Mouse (Mus musculus) granulocyte monocyte progenitor cell, adult 5-6 weeks (primary cell): ENCODE results near the gene Aldh1a2. TPM values are rescaled to one million over a fixed set of nuclear protein-coding genes. Genes with fewer than 3 reads are reported as not detected.
A peak's percentile ranks its signal among the peaks of the same experiment; 100 is the strongest.

Source experiments
- ATAC-seq: replicated peaks from 2 replicates; pipeline ENCODE4 v1.8.0; 2016; ENCODE audit warnings: mild to moderate bottlenecking, moderate TSS enrichment, inconsistent platforms; ENCODE audit not compliant: poor library complexity, severe bottlenecking
- total RNA-seq, 2 experiments: library from RNA; stranded (forward) in 1 of 2; stranded (reverse) in 1 of 2; fragments of 200-712, 200-1000 nt in 1 of 2; fragments of >200 nt in 1 of 2; fragmentation: Nextera tagmentation in 1 of 2; gene quantifications; 2 replicates each; pipeline ENCODE4 v1.2.3; 2014 to 2017

Gene Aldh1a2
- not detected in 2 replicates for total RNA-seq (2014; fragmentation: Nextera tagmentation)
- total RNA-seq (2017), result not detected in 2 replicates

DNA sequence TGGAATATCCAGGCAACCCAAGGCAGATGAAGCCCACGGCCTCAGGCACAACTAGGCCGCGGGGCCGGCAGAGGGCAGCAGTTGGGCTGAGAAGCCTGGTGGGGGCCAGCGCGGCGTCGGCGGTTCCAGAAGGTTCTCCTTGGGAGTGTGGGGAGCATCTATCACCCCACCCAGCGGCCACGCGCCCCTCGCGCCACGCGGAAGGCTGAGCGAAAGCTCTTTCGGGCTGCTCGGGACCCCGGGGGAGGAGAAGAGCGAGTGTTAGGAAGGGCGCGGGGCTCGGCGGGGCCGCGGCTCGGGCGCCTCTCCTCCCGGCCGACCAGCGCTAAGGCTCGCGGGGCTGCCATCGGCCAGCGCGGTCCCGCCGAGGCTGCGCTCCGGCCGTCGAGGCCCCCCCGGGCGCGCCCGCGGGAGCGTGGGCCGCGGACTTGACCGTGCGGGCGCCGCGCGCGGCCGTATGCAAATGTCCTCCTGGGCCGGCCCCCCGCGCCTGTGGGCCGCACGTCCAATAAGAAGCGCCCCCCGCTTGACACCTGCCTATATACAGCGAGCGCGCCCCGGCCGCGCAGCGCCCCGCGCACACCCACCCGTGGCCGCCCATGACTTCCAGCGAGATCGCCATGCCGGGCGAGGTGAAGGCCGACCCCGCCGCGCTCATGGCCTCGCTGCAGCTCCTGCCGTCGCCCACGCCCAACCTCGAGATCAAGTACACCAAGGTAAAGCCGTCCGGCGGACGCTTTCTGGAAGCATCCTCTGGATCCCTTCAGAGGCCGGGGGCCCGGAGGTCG lies at the start of gene Aldh1a2:
Aldh1a2 (plus strand) TSS at position 542 of the 788 bp plus-strand sequence.
- peak; percentile 75 for ATAC-seq

DNA sequence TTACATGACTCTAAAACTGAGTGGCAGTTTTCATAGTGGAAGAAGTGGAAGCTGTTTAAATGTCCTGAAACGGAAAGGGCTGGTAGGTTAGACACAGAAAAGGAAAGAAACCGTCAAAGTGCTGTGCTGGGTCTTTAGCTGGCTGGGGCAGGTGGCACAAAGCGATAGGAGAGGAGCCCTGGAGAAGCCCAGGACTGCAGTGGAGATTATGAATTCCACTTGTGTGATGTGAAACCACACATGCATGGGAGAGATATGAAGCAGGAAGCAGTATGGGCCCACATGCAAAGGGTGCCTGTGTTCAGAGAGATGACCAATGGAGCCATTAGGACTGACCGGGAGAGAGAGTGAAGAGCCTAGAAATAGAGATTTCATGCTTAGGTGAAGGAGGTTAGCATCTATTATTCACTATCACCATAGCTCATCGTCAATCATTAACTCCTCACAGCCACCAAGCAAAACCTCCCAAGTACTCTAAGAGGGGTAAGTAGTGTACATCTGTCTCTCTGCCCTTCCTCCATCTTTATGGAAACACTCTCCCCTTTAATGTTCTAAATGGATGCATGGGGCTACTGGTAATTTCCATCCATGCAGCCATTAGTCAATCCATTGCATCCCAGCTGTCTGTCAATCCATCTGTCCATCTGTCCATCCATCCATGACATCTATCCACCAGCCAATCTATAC lies 49.4 kb upstream of the Aldh1a2 start:
- ATAC-seq, result no peak

- ATAC-seq, result peak; percentile 69
Observed at GRCm38 (mm10) chr9:71166871-71167465, 48.6 kb upstream of the Aldh1a2 start.

DNA sequence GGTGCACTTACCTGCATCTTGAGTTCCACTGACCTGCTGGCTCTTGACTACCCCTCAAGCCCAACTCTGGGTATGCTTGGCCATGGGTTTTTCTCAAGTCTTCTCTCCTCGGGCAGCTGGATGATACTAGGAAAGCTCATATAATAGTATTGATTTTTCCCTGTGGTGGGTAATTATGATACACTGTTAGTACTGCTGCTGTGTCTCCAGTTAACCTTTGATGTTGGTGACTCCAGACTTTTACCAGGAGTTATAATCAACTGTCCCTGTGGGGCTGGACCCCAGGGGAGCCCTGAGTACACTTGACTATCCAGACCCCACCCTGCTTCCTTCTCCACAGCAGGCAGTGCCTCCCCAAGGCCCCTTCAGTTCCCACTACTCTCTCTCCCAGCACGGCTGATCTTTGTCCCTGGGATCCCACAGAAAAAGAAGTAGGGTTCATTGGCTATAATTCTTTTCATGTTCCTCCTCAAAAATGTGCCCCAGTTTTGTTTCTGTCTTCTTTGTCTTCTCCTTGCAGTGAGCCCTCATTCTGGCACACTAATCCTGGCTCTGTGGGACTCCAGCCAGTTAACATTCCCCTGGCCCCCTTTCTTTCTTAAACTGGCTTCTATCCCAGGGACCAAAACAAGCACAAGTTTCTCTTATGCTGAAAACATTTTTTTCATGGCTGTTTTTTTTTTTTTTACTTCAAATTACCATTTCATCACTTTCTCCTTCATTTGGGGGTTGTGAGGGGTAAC lies 47.9 kb upstream of the Aldh1a2 start:
- no peak for ATAC-seq

GRCm38 (mm10) chr9:71168511-71168910 lies 47.1 kb upstream of the Aldh1a2 start, which contains the start of gene Aqp9:
Gene Aqp9 (minus strand): TSS chr9:71168682.
- no peak for ATAC-seq

GRCm38 (mm10) chr9:71173533-71173932 lies 42.1 kb upstream of the Aldh1a2 start:
- no peak for ATAC-seq

DNA sequence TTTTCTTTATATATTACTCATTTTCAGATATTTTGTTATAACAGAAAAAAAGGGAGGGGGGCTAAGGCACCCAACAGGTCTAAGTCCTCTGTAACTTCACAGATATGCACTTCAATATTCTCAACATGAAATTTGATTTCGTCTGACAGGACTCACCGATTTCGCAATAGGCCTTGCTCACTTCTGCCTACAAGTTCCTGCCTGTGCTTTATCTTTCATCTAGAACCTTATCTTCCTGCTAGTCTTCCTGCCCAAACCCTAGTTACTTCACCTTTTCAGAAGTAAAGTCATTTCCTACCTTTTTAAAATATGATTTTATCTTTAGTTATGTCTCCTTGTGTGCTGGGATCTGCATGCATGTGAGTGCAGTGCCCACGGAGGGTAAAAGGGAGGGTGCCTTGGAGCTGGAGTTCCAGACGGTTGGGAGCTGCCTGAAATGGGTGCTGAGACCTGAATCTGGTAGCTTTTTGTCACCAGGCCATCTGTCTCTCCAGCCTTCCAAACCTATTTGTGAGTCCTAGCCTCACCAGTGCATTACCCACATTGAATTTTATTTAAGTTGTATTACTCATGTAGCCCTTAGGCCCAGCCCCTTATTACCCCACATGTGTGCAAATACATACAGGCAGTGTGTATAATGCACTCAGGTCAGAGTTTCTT lies 41.1 kb upstream of the Aldh1a2 start:
- peak; percentile 84 for ATAC-seq

DNA sequence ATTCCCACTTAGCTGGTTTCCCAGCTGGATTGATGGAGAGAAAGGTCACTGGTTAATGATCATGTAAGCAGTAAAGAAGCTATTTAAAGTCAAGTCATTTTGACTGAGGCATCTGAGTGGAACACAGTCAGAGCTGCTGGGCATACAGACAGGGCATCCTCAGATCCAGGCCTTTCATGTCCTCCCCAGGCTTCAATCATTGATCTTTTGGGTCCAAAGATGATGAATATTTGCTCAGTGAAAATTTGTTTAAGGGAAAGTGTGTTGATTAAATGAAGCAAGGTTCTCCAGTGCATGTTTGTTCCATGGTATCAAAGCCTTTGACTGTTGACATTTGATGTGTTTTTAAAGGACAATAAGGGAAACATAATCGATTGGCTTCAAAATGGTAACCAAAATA lies 39.9 kb upstream of the Aldh1a2 start:
- no peak for ATAC-seq

DNA sequence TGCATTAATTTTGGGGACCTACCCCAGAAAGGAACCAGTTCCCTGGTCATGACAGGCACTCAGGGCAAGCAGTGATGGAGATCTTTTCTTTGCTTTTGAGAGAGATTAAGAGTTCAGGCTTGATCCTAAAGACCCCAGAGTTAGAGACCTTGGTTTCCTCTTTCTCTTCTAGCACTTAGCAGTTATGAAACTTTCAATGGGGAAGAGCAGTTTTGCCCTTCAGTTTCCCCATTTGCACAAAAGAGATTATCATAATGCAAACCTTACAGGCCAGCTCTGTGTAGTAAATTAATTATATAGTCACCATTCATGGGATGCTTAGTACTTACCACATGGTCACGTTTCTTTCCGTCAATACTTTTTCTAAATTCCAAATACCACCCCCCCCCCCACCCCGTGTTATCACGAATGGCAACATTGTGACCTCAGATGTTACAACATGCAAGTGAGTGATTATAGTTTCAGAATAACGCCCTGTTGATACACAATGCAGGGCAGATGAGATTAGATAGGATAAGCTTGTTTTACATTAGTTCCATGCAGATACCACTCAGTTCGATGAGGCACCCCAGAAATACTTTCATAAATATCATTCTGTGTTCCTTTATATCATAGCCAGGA lies 36.2 kb upstream of the Aldh1a2 start:
- peak; percentile 72 for ATAC-seq

DNA sequence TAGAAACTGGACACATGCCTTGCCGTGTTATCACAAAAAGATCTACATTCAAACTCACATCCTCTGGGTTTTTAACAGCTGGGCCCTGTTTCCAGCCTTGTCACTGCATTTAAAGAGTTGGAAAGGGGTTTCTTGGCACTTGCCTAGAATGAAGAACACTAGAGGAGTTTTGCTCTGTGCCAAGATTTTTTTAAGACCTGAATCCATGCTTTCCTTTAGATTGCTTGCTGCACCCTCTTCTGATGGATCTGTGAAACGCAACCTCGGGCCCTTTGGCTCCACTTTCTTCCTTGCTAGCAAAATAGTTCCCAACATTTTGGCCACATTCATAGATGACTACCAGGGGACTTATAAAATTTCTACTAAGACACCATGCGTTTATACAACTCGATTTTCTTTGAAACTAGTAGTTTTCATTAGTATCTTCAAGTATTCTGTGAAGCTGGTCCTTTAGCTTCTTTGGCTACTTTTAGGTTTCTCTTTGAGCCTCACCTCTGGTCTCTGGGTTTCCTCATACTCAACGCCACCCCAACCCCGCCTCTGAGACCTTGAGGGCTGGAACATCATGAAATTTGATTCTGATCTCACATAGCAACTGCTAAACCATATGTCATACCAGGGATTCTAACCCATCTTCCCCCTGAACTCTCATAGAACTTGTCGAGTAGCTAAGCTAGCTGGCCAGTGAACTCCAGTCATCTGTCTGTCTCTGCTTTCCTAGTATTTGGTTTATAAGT lies 35.5 kb upstream of the Aldh1a2 start:
- no peak for ATAC-seq

DNA sequence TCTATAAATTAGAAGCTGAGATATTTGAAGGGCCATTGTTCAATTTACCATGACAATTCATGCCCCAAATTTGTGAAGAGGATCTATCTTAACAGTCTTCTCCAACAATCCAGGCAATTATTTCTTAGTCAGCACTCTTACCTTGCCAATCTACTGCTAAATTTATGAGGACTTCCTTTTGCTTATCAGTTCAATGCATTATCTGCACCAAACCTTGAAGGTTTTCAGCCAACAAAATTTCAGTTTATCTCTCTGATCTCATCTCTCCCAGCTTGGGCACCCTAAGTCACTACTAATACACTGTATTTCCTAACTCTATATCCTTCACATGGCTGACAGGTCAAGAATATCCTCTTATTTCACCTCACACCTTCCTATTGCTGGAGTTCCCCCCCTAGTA lies 30.3 kb upstream of the Aldh1a2 start:
- ATAC-seq, result no peak

- ATAC-seq, result no peak
Observed at GRCm38 (mm10) chr9:71185823-71186222, 29.8 kb upstream of the Aldh1a2 start.

DNA sequence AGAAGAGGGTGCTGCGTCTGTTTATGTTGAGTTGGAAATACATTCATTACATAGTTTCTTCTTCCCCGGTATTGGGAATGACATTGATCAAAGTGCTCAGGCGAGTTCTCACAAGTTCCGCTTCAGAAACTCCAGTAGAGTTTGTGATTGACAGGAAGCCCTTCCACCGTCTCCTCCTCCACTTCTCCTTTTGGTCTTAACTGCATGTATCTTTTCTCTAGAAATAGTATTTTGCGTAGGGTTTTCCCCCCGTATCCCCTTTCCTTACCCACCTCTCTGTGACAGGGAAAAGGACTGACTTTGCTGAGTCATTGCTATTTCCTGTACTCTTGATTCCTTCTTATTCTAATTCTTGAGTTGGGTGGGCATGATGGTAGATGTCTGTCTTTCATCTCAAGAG lies 28.2 kb upstream of the Aldh1a2 start:
- ATAC-seq, result peak; percentile 79

- peak; percentile 77 for ATAC-seq
Observed at GRCm38 (mm10) chr9:71188647-71189415, 26.8 kb upstream of the Aldh1a2 start.

DNA sequence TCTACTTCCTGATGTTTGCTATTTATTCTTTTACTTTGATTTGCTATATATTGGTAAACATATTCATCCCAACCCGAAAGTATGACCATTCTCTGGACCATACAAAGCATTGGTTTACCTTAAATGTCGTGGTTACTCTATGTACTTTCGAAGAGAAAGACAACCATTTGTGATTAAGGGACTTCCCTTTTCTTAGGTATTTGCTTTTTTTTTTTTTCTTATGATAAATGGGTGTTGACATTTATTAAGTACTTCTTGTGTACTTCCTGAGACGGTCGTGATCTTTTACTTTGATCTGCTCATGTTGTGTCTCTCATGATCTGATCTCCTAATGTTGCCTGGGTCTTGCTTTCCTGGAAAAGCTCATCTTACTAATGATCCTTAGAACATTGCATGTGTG lies 16.8 kb upstream of the Aldh1a2 start:
- no peak for ATAC-seq

DNA sequence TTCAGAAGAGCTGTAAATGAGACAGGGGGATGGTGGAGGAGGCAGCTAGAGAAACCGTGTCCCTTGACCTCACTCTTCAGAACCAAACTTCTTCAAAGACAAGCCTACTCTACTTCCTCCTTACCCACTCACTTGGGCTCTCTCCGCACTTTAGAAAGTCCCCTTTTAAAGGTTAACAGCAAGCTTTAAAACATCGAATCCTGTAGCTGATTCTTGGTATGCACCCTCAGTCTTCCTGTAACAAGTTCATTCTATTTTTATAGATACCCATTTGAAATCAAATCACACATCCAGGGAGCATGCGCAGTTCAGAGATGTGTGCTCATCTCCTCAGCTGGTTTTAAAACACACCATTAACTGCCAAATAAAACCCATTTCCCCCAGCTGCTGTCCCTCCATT lies 13.3 kb upstream of the Aldh1a2 start:
- no peak for ATAC-seq

GRCm38 (mm10) chr9:71209299-71209698 lies 6.3 kb upstream of the Aldh1a2 start:
- no peak for ATAC-seq

GRCm38 (mm10) chr9:71210870-71211269 lies 4.7 kb upstream of the Aldh1a2 start:
- no peak for ATAC-seq
